Mouse (Mus musculus) neural tube, embryonic 14.5 days (tissue): ENCODE measurements at regions not wholly inside any gene's neighbourhood (a gene's known extent, or its start where the extent isn't known, plus 50 kb on each side); places are given as distances from the start of the nearest gene placed in this dataset.

ENCODE experiments used
- ATAC-seq: fragments of 200-750 bp; cut with Nextera tagmentation; 2 replicates; pipeline ENCODE4 v1.8.0; 2017; ENCODE audit warnings: low read depth, mild to moderate bottlenecking, moderate TSS enrichment, moderate library complexity
- H3K27ac ChIP-seq: fragments of 300-500 bp; sonication (generic); 2 replicates; pipeline ENCODE4 v1.5.1; 2014; ENCODE audit warnings: low read depth, mild to moderate bottlenecking, control low read depth, low read length, moderate library complexity, mixed read lengths
- H3K27me3 ChIP-seq: fragments of 300-500 bp; sonication (generic); 2 replicates; pipeline ENCODE4 v1.6.1; 2014; ENCODE audit warnings: low read length; ENCODE audit not compliant: control insufficient read depth, insufficient read depth
- H3K36me3 ChIP-seq: fragments of 300-500 bp; sonication (generic); 2 replicates; pipeline ENCODE4 v1.6.1; 2014; ENCODE audit warnings: low read length, mixed read lengths; ENCODE audit not compliant: control insufficient read depth, insufficient read depth
- H3K4me1 ChIP-seq: fragments of 300-500 bp; sonication (generic); 2 replicates; pipeline ENCODE4 v1.6.1; 2014; ENCODE audit warnings: low read length; ENCODE audit not compliant: control insufficient read depth, insufficient read depth
- H3K4me2 ChIP-seq: fragments of 300-500 bp; sonication (generic); 2 replicates; pipeline ENCODE4 v1.6.1; 2014; ENCODE audit warnings: mild to moderate bottlenecking, low read depth, low read length, control low read depth
- H3K4me3 ChIP-seq: fragments of 300-500 bp; sonication (generic); 2 replicates; pipeline ENCODE4 v1.5.1; 2014; ENCODE audit warnings: low read depth, low read length, control low read depth, mixed read lengths
- H3K9ac ChIP-seq: fragments of 300-500 bp; sonication (generic); replicated peaks from 2 replicates; pipeline ENCODE4 v1.6.1; 2014; ENCODE audit warnings: low read depth, mild to moderate bottlenecking, control low read depth, low read length, mixed read lengths
- H3K9me3 ChIP-seq: fragments of 300-500 bp; sonication (generic); 2 replicates; pipeline ENCODE4 v1.6.1; 2016; ENCODE audit warnings: low read length; ENCODE audit not compliant: control insufficient read depth
- WGBS: fragments of 180-500 bp; shearing (Covaris S2); extraction: QIAGEN DNeasy Blood & Tissue Kit; methylation state at CpG from one replicate; pipeline ENCODE4 v1.1.7; 2014; 5-methylcytosine and 5-hydroxymethylcytosine counted together

DNA sequence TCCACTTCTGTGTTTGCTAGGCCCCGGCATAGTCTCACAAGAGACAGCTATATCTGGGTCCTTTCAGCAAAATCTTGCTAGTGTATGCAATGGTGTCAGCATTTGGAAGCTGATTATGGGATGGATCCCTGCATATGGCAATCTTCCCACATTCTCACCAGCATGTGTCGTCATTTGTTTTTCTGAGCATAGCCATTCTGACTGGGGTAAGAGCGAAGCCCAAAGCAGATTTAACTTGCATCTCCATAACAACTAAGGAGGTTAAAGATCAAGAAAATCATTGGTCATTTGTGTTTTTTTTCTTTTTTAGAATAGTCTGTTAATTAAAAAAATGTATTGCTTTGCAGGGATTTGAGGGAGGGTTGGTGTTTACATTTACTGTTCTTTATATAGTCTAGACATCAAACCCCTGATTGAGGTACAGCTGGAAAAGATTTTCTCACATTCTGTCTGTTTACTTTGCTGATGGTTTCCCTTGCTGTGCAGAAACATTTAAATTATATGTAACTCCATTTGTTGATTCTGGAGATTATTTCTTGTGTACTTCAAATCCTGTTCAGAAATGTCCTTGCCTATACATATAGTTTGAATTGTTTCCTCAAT lies 678.1 kb downstream of the Phex start:
- Histone ChIP-seq H3K27me3 (no peaks in the 10 kb centered on the region), H3K4me2 (no peak overlapping the region), H3K4me1 (no peaks in the 10 kb centered on the region), H3K36me3 (no peaks in the 10 kb centered on the region), H3K27ac (no peak overlapping the region), H3K9ac (no peak overlapping the region), H3K9me3 (no peaks in the 10 kb centered on the region), H3K4me3 (no peak overlapping the region)
- 87% methylated on average over 2 of the region's 3 CpGs for WGBS
- no peak for ATAC-seq

DNA sequence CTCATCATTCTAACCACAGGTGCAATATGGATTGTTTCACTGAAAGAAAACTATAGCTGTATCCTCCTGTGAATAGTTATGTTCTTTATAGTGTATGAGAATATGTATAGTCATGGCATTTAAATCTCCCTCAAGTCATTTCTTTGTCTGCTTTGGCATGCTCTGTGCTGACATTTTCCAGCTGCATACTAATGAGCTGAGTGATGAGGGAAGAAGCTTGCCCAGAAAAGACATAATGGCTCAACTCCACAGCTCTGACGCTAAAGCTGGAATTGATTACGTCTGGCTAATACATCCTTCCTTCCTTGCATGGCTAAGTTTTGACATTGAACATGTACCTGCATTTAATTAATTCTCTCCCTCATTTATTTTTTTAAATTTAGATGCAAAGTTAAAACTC lies 722.9 kb downstream of the Phex start:
- no peak overlapping the region for H3K9ac ChIP-seq
- no peaks in the 10 kb centered on the region for H3K4me1 ChIP-seq
- H3K4me2 ChIP-seq, result no peak overlapping the region
- 0 out of 2 replicates have a peak, but pooled peaks have one; percentile 38 for ATAC-seq
- H3K27me3 ChIP-seq, result no peaks in the 10 kb centered on the region
- WGBS, result 32% methylated on average over 2 of the region's 2 CpGs
- H3K9me3 ChIP-seq, result no peaks in the 10 kb centered on the region
- no peak overlapping the region for H3K4me3 ChIP-seq
- no peak overlapping the region for H3K27ac ChIP-seq
- no peaks in the 10 kb centered on the region for H3K36me3 ChIP-seq

DNA sequence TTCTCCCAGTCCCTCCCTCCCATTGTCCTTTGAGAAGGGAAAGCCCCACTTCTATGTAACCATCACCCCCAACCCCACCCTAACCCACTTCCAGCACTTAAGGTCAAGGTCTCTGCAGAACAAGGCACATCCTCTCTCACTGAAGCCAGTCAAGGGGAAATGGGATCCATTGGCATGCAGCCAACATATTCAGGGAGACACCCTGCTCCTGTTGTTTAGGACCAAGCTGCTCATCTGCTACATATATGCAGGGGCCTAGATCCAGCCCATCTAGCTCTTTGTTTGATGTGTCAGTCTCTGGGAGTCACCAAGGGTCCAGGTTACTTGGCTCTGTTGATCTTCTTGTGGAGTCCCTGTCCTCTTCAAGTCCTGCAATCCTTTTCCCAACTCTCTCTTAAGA lies 737.2 kb downstream of the Phex start:
- Histone ChIP-seq H3K9ac (no peak overlapping the region), H3K27me3 (no peaks in the 10 kb centered on the region), H3K4me1 (no peaks in the 10 kb centered on the region), H3K36me3 (no peaks in the 10 kb centered on the region), H3K4me2 (no peak overlapping the region), H3K9me3 (no peaks in the 10 kb centered on the region), H3K27ac (no peak overlapping the region), H3K4me3 (no peak overlapping the region)
- ATAC-seq, result no peak

DNA sequence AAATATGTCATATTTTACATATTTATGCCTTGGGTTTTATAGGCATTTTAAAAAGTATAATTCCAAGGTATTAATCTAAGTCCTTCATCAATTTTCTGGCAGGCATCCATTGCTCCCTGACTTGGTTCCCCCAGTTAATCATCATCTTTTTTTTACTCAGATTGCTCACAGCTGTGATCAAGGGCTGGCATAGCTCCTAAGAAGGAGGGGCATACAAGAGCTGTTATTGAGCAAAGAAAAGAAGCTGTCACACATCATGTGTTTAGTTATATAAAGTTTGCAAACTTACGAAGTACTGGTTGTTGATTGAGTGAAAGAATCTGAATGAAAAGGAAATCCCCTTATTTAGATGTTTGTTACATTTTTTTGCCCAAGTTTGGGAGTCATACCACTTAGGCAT lies 741.5 kb downstream of the Phex start:
- ATAC-seq, result no peak
- no peak overlapping the region for H3K4me2 ChIP-seq
- WGBS, result 87% methylated on average over 1 of the region's 1 CpGs
- H3K9ac ChIP-seq, result no peak overlapping the region
- H3K36me3 ChIP-seq, result no peaks in the 10 kb centered on the region
- H3K4me3 ChIP-seq, result no peak overlapping the region
- H3K27ac ChIP-seq, result no peak overlapping the region
- H3K9me3 ChIP-seq, result no peaks in the 10 kb centered on the region
- no peaks in the 10 kb centered on the region for H3K27me3 ChIP-seq
- H3K4me1 ChIP-seq, result no peaks in the 10 kb centered on the region

DNA sequence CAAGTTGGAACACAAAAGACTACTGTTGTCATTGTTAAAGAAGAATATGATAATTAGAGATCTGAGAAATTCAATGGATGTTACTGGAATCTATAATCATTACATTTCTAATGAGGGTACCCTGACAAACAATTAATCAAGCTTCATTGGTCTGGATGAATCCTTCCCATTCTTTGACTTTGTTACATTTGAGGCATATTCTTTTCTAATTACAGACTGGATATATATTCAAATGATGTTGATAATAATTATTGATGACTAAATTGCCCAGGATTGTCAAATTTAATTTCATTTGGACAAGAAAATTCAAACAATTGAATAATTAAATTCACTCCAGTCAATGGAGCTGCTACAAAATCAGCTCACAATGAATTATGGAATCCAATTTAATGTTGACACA lies 745.6 kb downstream of the Phex start:
- no peaks in the 10 kb centered on the region for H3K36me3 ChIP-seq
- H3K4me1 ChIP-seq, result no peaks in the 10 kb centered on the region
- H3K9ac ChIP-seq, result no peak overlapping the region
- no peak for ATAC-seq
- H3K27ac ChIP-seq, result no peak overlapping the region
- H3K27me3 ChIP-seq, result no peaks in the 10 kb centered on the region
- H3K9me3 ChIP-seq, result no peaks in the 10 kb centered on the region
- no peak overlapping the region for H3K4me2 ChIP-seq
- no peak overlapping the region for H3K4me3 ChIP-seq
